Mouse (Mus musculus): ENCODE data around the gene Cacna2d2. TPM values are rescaled to one million over a fixed set of nuclear protein-coding genes. Genes with fewer than 3 reads are reported as not detected.
A peak's percentile ranks its signal among the peaks of the same experiment; 100 is the strongest.

Gene Cacna2d2
- polyA plus RNA-seq, 1 experiment from 2014 or later, result not detected

DNA sequence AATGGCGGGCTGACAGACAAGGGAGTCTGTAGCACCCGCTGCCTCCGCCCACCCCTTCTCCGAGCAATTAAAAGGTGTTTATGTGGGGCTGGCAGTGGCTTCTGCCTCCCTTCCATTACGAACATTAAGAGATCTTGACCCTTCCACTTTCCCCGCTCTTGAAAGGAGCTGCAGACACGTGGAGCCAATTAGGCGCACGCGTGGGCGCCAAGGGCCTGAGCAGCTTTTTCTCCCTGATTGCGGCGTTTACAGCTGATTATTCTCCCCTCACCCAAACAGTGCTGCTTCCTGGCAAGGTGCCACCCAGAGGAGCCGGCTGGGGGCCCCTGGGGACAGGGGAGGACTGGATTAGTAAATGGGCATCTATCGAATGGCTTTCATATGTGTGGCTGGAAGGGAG lies 71.0 kb downstream of the Cacna2d2 start:
- 49% methylated on average over 15 of the region's 15 CpGs for WGBS
- H3K4me1 ChIP-seq (ENCODE audit: insufficient read depth), result no peaks in the 10 kb centered on the region
- no peak for ATAC-seq (ENCODE audit: insufficient read depth)
- 0 out of 2 replicates have a peak, but pooled peaks cover 3% of the 10 kb centered on the region for H3K27me3 ChIP-seq (ENCODE audit: insufficient read depth, low read length)
- TF ChIP-seq CTCF (IDR thresholded peaks at IDR 0.05; ENCODE audit: low read depth), result no peak
- H3K9me3 ChIP-seq (ENCODE audit: low read depth, low read length), result no peaks in the 10 kb centered on the region
- no peaks in the 10 kb centered on the region for H3K36me3 ChIP-seq (ENCODE audit: insufficient read depth)
- no peak overlapping the region for H3K27ac ChIP-seq (ENCODE audit: low read depth)
- H3K9ac ChIP-seq, result no peak overlapping the region
- DNase-seq, result no peak
- H3K4me2 ChIP-seq, result no peak overlapping the region
- H3K4me3 ChIP-seq (ENCODE audit: low read depth, low read length), result no peak overlapping the region

DNA sequence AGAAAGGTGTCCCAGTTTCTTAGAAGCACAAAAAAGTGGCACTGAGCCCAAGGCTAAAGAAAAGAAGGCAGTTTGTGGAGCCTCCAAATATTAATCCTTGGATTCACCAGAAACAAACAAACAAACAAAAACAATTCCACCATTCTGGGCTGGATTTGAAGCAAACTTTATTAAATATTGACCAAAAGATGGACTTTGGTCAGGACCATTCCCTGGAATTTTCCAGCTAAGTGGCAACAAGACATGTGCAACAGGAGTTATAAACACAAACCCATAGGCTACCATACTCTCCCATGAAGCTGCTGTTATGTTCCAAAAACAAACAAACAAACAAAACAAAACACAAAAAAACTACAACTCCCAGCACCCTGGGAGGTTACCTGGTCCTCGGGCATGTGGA lies 74.6 kb downstream of the Cacna2d2 start:
- Histone ChIP-seq H3K27ac (ENCODE audit: low read depth) (no peak overlapping the region), H3K9ac (no peak overlapping the region), H3K9me3 (ENCODE audit: low read depth, low read length) (no peaks in the 10 kb centered on the region), H3K27me3 (ENCODE audit: insufficient read depth, low read length) (0 out of 2 replicates have a peak, but pooled peaks cover 3% of the 10 kb centered on the region), H3K4me2 (no peak overlapping the region), H3K36me3 (ENCODE audit: insufficient read depth) (no peaks in the 10 kb centered on the region), H3K4me1 (ENCODE audit: insufficient read depth) (no peaks in the 10 kb centered on the region), H3K4me3 (ENCODE audit: low read depth, low read length) (no peak overlapping the region)
- ATAC-seq (ENCODE audit: insufficient read depth) (no peak), DNase-seq (no peak)
- WGBS, result 77% methylated on average over 1 of the region's 1 CpGs
- no peak for TF ChIP-seq CTCF (IDR thresholded peaks at IDR 0.05; ENCODE audit: low read depth)

DNA sequence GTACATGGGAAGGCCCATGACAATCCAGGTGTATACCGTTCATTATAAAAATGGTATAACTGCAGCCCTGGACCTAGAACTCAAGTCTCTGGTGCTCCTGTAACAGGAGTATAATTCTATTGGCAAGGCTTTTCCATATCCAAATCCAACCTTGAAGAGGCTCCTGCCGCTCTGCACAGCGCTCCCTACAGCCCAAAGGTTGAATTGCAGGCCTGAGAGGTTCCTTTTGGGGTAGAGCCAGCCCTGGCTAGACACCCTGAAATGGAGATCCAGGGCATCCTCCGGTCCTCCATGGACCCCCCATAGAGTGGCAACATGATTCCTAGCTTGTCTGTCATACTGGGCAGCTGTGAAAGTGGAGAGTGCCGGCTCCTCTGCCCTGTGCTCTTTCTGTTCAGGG lies 79.6 kb downstream of the Cacna2d2 start:
- WGBS, result 34% methylated on average over 5 of the region's 5 CpGs
- DNase-seq, result no peak
- H3K4me3 ChIP-seq (ENCODE audit: low read depth, low read length), result no peak overlapping the region
- no peaks in the 10 kb centered on the region for H3K36me3 ChIP-seq (ENCODE audit: insufficient read depth)
- no peaks in the 10 kb centered on the region for H3K4me1 ChIP-seq (ENCODE audit: insufficient read depth)
- H3K9me3 ChIP-seq (ENCODE audit: low read depth, low read length), result no peaks in the 10 kb centered on the region
- no peak for ATAC-seq (ENCODE audit: insufficient read depth)
- H3K27me3 ChIP-seq (ENCODE audit: insufficient read depth, low read length), result 0 out of 2 replicates have a peak, but pooled peaks cover 6% of the 10 kb centered on the region
- no peak overlapping the region for H3K27ac ChIP-seq (ENCODE audit: low read depth)
- H3K4me2 ChIP-seq, result no peak overlapping the region
- peak; percentile 40 for TF ChIP-seq CTCF (IDR thresholded peaks at IDR 0.05; ENCODE audit: low read depth)
- no peak overlapping the region for H3K9ac ChIP-seq

DNA sequence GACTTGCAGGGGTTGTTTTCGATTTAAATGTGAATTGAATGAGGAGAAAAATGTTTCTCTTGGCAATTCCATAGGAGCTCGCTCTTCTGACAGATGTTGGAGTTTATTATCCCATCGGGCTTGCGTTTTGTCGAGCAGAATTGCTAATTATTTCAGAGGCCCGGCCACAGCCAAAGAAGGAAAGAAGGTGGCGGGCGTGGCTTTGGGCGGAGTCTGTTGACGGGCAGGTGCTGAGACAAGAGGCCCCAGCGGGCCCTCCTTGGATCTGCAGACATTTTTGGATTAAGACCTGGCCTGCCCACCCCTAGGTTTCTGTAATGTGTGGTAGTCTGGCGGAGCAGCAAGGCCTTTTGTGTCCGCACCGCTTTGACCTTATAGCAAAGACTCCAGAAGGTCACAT lies 80.2 kb downstream of the Cacna2d2 start:
- H3K4me1 ChIP-seq (ENCODE audit: insufficient read depth), result no peaks in the 10 kb centered on the region
- 0 out of 2 replicates have a peak, but pooled peaks cover 6% of the 10 kb centered on the region for H3K27me3 ChIP-seq (ENCODE audit: insufficient read depth, low read length)
- no peak overlapping the region for H3K9ac ChIP-seq
- 0 out of 2 replicates have a peak overlapping the region, but pooled peaks have one; percentile 3 for H3K4me2 ChIP-seq
- no peak overlapping the region for H3K27ac ChIP-seq (ENCODE audit: low read depth)
- DNase-seq (no peak), ATAC-seq (ENCODE audit: insufficient read depth) (no peak)
- 18% methylated on average over 14 of the region's 14 CpGs for WGBS
- TF ChIP-seq CTCF (IDR thresholded peaks at IDR 0.05; ENCODE audit: low read depth), result no peak
- no peaks in the 10 kb centered on the region for H3K36me3 ChIP-seq (ENCODE audit: insufficient read depth)
- no peaks in the 10 kb centered on the region for H3K9me3 ChIP-seq (ENCODE audit: low read depth, low read length)
- H3K4me3 ChIP-seq (ENCODE audit: low read depth, low read length), result no peak overlapping the region

DNA sequence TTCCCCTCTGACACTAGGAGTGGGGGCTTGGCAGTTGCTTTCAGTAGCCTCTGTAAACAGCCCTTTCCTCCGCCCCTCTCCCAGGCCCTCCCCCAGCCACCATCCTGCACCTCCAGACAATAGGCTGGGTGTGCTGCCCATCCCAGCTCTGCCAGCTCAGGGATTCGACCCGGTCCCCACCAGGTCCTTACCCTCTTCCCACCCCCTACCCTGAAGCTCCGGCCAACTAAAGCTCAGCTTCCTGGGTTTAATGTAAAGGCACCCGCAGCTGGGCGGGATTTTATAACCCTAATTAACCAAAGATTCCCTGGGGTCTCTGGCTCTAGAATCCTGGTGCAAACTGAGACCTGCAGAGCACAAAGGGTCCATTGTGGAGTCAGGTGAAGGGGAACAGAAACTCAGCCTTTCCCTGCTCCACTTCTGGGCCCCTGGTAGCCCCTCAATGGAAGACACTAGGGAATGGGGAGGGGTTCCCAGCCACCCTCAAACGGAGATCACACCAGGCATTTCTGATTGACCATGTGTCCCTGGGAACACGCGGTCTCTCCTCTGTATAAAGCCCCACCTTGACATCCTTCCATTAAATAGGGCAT lies 81.2 kb downstream of the Cacna2d2 start:
- no peaks in the 10 kb centered on the region for H3K9me3 ChIP-seq (ENCODE audit: low read depth, low read length)
- TF ChIP-seq CTCF (IDR thresholded peaks at IDR 0.05; ENCODE audit: low read depth), result no peak
- ATAC-seq (ENCODE audit: insufficient read depth), result no peak
- H3K4me1 ChIP-seq (ENCODE audit: insufficient read depth), result no peaks in the 10 kb centered on the region
- H3K27me3 ChIP-seq (ENCODE audit: insufficient read depth, low read length), result 0 out of 2 replicates have a peak, but pooled peaks cover 6% of the 10 kb centered on the region
- H3K27ac ChIP-seq (ENCODE audit: low read depth), result no peak overlapping the region
- no peaks in the 10 kb centered on the region for H3K36me3 ChIP-seq (ENCODE audit: insufficient read depth)
- 25% methylated on average over 9 of the region's 9 CpGs for WGBS
- H3K9ac ChIP-seq, result no peak overlapping the region
- no peak for DNase-seq
- no peak overlapping the region for H3K4me2 ChIP-seq
- H3K4me3 ChIP-seq (ENCODE audit: low read depth, low read length), result no peak overlapping the region

DNA sequence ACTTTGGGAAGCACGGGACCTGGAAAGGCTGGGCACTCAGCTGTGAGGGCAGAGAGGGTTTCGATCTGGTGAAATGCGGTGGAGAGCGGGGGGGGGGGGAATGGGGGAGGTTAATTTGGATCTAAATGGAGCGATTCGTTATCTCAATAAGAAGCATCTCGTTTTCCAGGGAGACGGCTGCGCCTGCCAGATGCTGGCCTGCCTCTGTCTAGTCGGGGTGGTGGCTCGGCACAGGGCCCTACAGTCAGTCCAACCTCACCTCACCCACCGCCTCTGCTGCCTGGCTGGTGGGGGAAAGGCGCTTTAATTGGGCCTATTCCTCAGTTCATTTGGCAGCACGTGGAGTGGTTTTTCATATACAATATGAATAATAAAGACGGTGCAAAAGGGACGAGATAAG lies 81.9 kb downstream of the Cacna2d2 start:
- H3K27me3 ChIP-seq (ENCODE audit: insufficient read depth, low read length), result 0 out of 2 replicates have a peak, but pooled peaks cover 6% of the 10 kb centered on the region
- TF ChIP-seq CTCF (IDR thresholded peaks at IDR 0.05; ENCODE audit: low read depth), result no peak
- H3K4me3 ChIP-seq (ENCODE audit: low read depth, low read length), result no peak overlapping the region
- H3K9ac ChIP-seq, result no peak overlapping the region
- no peaks in the 10 kb centered on the region for H3K9me3 ChIP-seq (ENCODE audit: low read depth, low read length)
- H3K27ac ChIP-seq (ENCODE audit: low read depth), result no peak overlapping the region
- H3K36me3 ChIP-seq (ENCODE audit: insufficient read depth), result no peaks in the 10 kb centered on the region
- no peaks in the 10 kb centered on the region for H3K4me1 ChIP-seq (ENCODE audit: insufficient read depth)
- no peak overlapping the region for H3K4me2 ChIP-seq
- WGBS, result 36% methylated on average over 16 of the region's 16 CpGs
- ATAC-seq (ENCODE audit: insufficient read depth) (no peak), DNase-seq (no peak)

DNA sequence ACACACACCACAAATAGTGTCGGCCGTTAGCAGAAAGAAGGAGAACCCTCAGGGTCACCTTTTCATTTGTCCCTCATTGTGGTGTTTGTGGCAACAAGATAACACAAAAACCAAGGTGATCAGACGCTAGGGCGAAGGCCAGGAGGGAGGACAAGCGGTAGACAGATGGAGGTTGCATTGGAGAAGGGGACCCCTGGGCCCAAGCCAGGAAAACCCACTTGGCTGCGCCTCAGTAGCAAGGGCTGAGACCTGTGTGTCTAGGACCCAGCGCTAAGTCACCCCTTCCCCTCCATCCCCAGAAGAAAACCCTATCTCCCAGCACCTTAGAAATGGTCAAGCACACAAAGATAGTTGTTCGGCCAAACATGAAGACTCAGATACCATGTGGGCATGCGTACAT lies 82.6 kb downstream of the Cacna2d2 start:
- no peak overlapping the region for H3K27ac ChIP-seq (ENCODE audit: low read depth)

More for the DNA sequence above, 82.6 kb downstream of the Cacna2d2 start:
- no peak for TF ChIP-seq CTCF (IDR thresholded peaks at IDR 0.05; ENCODE audit: low read depth)
- Histone ChIP-seq H3K4me3 (ENCODE audit: low read depth, low read length) (no peak overlapping the region), H3K27me3 (ENCODE audit: insufficient read depth, low read length) (0 out of 2 replicates have a peak, but pooled peaks cover 6% of the 10 kb centered on the region), H3K9ac (no peak overlapping the region), H3K36me3 (ENCODE audit: insufficient read depth) (no peaks in the 10 kb centered on the region), H3K9me3 (ENCODE audit: low read depth, low read length) (no peaks in the 10 kb centered on the region), H3K4me1 (ENCODE audit: insufficient read depth) (no peaks in the 10 kb centered on the region), H3K4me2 (no peak overlapping the region)
- ATAC-seq (ENCODE audit: insufficient read depth), result no peak
- no peak for DNase-seq
- WGBS, result 89% methylated on average over 9 of the region's 9 CpGs
